Mouse (Mus musculus) MEL (cell line): ENCODE data around the gene Ptgds. TPM values are rescaled to one million over a fixed set of nuclear protein-coding genes. Genes with fewer than 3 reads are reported as not detected.

ENCODE experiments used
- DNase-seq: peaks from one replicate; pipeline ENCODE4 v3.0.0; 2011; ENCODE audit warnings: low read depth, low spot score
- H3K27ac ChIP-seq: 2 replicates; pipeline ENCODE4 v1.5.1; 2012; ENCODE audit warnings: low read depth, mild to moderate bottlenecking, control low read depth, low read length, moderate library complexity; ENCODE audit not compliant: control insufficient read depth
- H3K27me3 ChIP-seq, 2 experiments: fragments of 150-350 bp in 1 of 2; sonication (generic) in 1 of 2; 2 replicates each; pipeline ENCODE4 v1.6.1; 2012; ENCODE audit warnings: low read length in 2 of 2, mild to moderate bottlenecking in 2 of 2, improper control_type of control experiment in 1 of 2, moderate library complexity in 1 of 2; ENCODE audit not compliant: insufficient read depth in 2 of 2, control insufficient read depth in 1 of 2
- H3K36me3 ChIP-seq, 2 experiments: 2 replicates each; pipeline ENCODE4 v1.6.1; 2012 to 2014; ENCODE audit warnings: low read length in 2 of 2, improper control_type of control experiment in 1 of 2, inconsistent platforms in 1 of 2, mild to moderate bottlenecking in 1 of 2; ENCODE audit not compliant: insufficient read depth in 2 of 2, control insufficient read depth in 1 of 2
- H3K4me1 ChIP-seq, 2 experiments: fragments of 150-350 bp in 1 of 2; sonication (generic) in 1 of 2; 2 replicates each; pipeline ENCODE4 v1.6.1; 2012; ENCODE audit warnings: low read length in 2 of 2, improper control_type of control experiment in 1 of 2, mild to moderate bottlenecking in 1 of 2; ENCODE audit not compliant: insufficient read depth in 2 of 2, control insufficient read depth in 1 of 2
- H3K4me3 ChIP-seq, 2 experiments: fragments of 150-350 bp in 1 of 2; sonication (generic) in 1 of 2; 2 replicates each; pipeline ENCODE4 v1.5.1; 2012; ENCODE audit warnings: low read depth in 2 of 2, low read length in 2 of 2, mild to moderate bottlenecking in 2 of 2, moderate library complexity in 2 of 2, control low read depth in 1 of 2, improper control_type of control experiment in 1 of 2; ENCODE audit not compliant: control insufficient read depth in 1 of 2, insufficient read depth in 1 of 2
- H3K79me2 ChIP-seq: 2 replicates; pipeline ENCODE4 v1.6.1; 2012; ENCODE audit warnings: mild to moderate bottlenecking, low read length, moderate library complexity; ENCODE audit not compliant: control insufficient read depth, poor library complexity, insufficient read depth
- H3K9ac ChIP-seq: 2 replicates; pipeline ENCODE4 v1.6.1; 2012; ENCODE audit warnings: low read depth, mild to moderate bottlenecking, control low read depth, low read length, moderate library complexity; ENCODE audit not compliant: control insufficient read depth, poor library complexity, severe bottlenecking
- H3K9me3 ChIP-seq: fragments of 150-350 bp; sonication (generic); replicated peaks from 2 replicates; pipeline ENCODE4 v1.6.1; 2012; ENCODE audit warnings: mild to moderate bottlenecking, low read length, improper control_type of control experiment, moderate library complexity; ENCODE audit not compliant: insufficient read depth
- BHLHE40 ChIP-seq: IDR thresholded peaks from 2 replicates; pipeline ENCODE4 v1.6.1; 2012; ENCODE audit warnings: low read depth, mild to moderate bottlenecking, inconsistent platforms, low read length, improper control_type of control experiment, borderline replicate concordance
- ELF1 ChIP-seq: IDR thresholded peaks from 2 replicates; pipeline ENCODE4 v1.6.1; 2014; ENCODE audit warnings: low read depth, mild to moderate bottlenecking, inconsistent platforms, low read length, improper control_type of control experiment, moderate library complexity
- EP300 ChIP-seq, 2 experiments: IDR thresholded peaks; 2 replicates each; pipeline ENCODE4 v1.6.1; 2011; ENCODE audit warnings: improper control_type of control experiment in 2 of 2, low read length in 2 of 2, low read depth in 1 of 2, mild to moderate bottlenecking in 1 of 2
- ETS1 ChIP-seq: IDR thresholded peaks from 2 replicates; pipeline ENCODE4 v1.6.1; 2012; ENCODE audit warnings: low read depth, mild to moderate bottlenecking, inconsistent platforms, low read length, improper control_type of control experiment, moderate library complexity
- GABPA ChIP-seq: IDR thresholded peaks from 2 replicates; pipeline ENCODE4 v1.6.1; 2012; ENCODE audit warnings: low read depth, mild to moderate bottlenecking, inconsistent platforms, low read length, improper control_type of control experiment, moderate library complexity
- HCFC1 ChIP-seq: IDR thresholded peaks from 2 replicates; pipeline ENCODE4 v1.6.1; 2012; ENCODE audit warnings: low read depth, mild to moderate bottlenecking, inconsistent platforms, low read length, improper control_type of control experiment, moderate library complexity
- KAT2A ChIP-seq: conservative IDR thresholded peaks from 2 replicates; pipeline ENCODE4 v1.6.1; 2012; ENCODE audit warnings: low read depth, low read length, improper control_type of control experiment, inconsistent platforms
- MAZ ChIP-seq: IDR thresholded peaks from 2 replicates; pipeline ENCODE4 v1.6.1; 2012; ENCODE audit warnings: low read depth, mild to moderate bottlenecking, inconsistent platforms, low read length, improper control_type of control experiment
- MYC ChIP-seq: IDR thresholded peaks from 2 replicates; pipeline ENCODE4 v1.6.1; 2011; ENCODE audit warnings: low read depth, mild to moderate bottlenecking, low read length, improper control_type of control experiment, moderate library complexity
- NRF1 ChIP-seq: IDR thresholded peaks from 2 replicates; pipeline ENCODE4 v1.6.1; 2014; ENCODE audit warnings: low read depth, mild to moderate bottlenecking, inconsistent platforms, low read length, improper control_type of control experiment, moderate library complexity; ENCODE audit not compliant: poor library complexity, insufficient read depth, severe bottlenecking
- POLR2AphosphoS2 ChIP-seq: IDR thresholded peaks from 2 replicates; pipeline ENCODE4 v1.6.1; 2011; ENCODE audit warnings: low read length, improper control_type of control experiment
- SIN3A ChIP-seq: IDR thresholded peaks from 2 replicates; pipeline ENCODE4 v1.6.1; 2012; ENCODE audit warnings: low read length, improper control_type of control experiment, inconsistent platforms
- ZMIZ1 ChIP-seq: IDR thresholded peaks from 2 replicates; pipeline ENCODE4 v1.6.1; 2012; ENCODE audit warnings: low read depth, mild to moderate bottlenecking, inconsistent platforms, low read length, improper control_type of control experiment, moderate library complexity
- polyA plus RNA-seq, 2 experiments: library from polyadenylated mRNA; stranded (reverse) in 1 of 2; unstranded in 1 of 2; fragments of >175 nt in 1 of 2; fragments of >200 nt in 1 of 2; gene quantifications; 2 replicates each; pipeline versions ENCODE4 v1.2.1 to v1.2.4; 2012; ENCODE audit warnings: low replicate concordance in 2 of 2, low read depth in 1 of 2; ENCODE audit not compliant: insufficient read length in 2 of 2, insufficient read depth in 1 of 2, missing spikeins in 1 of 2
- total RNA-seq: library from RNA; depleted of rRNA; stranded (reverse); fragments of 300-350 nt; gene quantifications from 2 replicates; pipeline ENCODE4 v1.2.3, GENCODE M21; 2012; rRNA removed

Ptgds gene
- total and polyA plus RNA-seq, 3 experiments: not detected

DNA sequence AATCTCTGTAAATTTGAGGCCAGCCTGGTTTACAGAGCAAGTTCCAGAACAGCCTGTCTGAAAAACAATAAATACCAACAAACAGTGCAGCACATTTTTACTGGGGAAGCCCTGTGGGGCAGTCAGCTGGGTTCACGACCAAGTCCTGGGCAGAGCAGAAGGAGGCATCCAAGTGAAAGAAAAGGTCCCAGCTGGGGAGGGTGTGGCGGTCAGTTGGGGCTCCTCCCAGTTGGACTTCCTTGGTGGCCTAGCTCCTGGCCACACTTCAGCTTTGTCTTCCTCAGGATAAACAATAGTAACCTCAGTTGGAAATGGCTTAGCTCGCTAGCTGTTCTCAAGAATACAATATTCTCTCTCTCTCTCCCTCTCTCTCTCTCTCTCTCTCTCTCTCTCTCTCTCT lies 52.4 kb downstream of the Ptgds start:
- TF ChIP-seq HCFC1: no peak
- no peak for TF ChIP-seq ELF1
- no peak for TF ChIP-seq GABPA
- no peak for TF ChIP-seq ETS1
- TF ChIP-seq ZMIZ1: no peak
- TF ChIP-seq EP300 (IDR thresholded peaks at IDR 0.05; ENCODE audit: low read depth in 1 of 2, low read length in 2 of 2): no peak
- TF ChIP-seq POLR2AphosphoS2: no peak
- no peak for TF ChIP-seq MYC
- no peak for TF ChIP-seq NRF1
- no peak for TF ChIP-seq SIN3A
- TF ChIP-seq BHLHE40: no peak
- TF ChIP-seq MAZ: no peak
- TF ChIP-seq KAT2A: no peak
- TF ChIP-seq, all 39 proteins: peak for 0
- H3K79me2 ChIP-seq: no peaks in the 10 kb centered on the region
- H3K9ac ChIP-seq: no peak overlapping the region
- H3K36me3 ChIP-seq: peaks cover 0 to under 1% of the 10 kb centered on the region in 2 experiments; a peak in 2 of 4 replicates
- H3K4me3 ChIP-seq: no peak overlapping the region
- H3K9me3 ChIP-seq: no peaks in the 10 kb centered on the region
- peaks cover 4 to 6% of the 10 kb centered on the region in 2 experiments for H3K27me3 ChIP-seq
- no peak overlapping the region for H3K27ac ChIP-seq
- H3K4me1 ChIP-seq: peaks cover 1 to 4% of the 10 kb centered on the region in 2 experiments
- no peak for DNase-seq

Other genes with a start within 250 kb of the Ptgds start
Only the 30 nearest of the 41 such genes appear.
- 194 and 226 TPM in 2 replicates for gene Ssna1, start 197.6 kb downstream of the Ptgds start, total RNA-seq
- gene Ssna1, start 197.6 kb downstream of the Ptgds start, polyA plus RNA-seq: 100 to 1,000 TPM in 1 of 2 experiments, not detected in 1; 158 TPM
- gene Anapc2, start 197.6 kb downstream of the Ptgds start, total RNA-seq: 9.8 and 10.3 TPM in 2 replicates
- 10 to 100 TPM in 1 of 2 experiments, not detected in 1; 67.0 TPM for gene Anapc2, start 197.6 kb downstream of the Ptgds start, polyA plus RNA-seq
- gene Tmem210, start 181.9 kb downstream of the Ptgds start, total RNA-seq: not detected in 2 replicates
- gene Tmem210, start 181.9 kb downstream of the Ptgds start, polyA plus RNA-seq: not detected
- gene Lrrc26, start 180.1 kb downstream of the Ptgds start, total RNA-seq: not detected in 2 replicates
- not detected for gene Lrrc26, start 180.1 kb downstream of the Ptgds start, polyA plus RNA-seq
- gene Grin1, start 150.9 kb downstream of the Ptgds start, total RNA-seq: not detected in 2 replicates
- gene Grin1, start 150.9 kb downstream of the Ptgds start, polyA plus RNA-seq: under 1 TPM in 1 of 2 experiments, not detected in 1; 0.07 TPM
- gene Man1b1, start 137.7 kb downstream of the Ptgds start, total RNA-seq: 37.7 and 49.6 TPM in 2 replicates
- gene Man1b1, start 137.7 kb downstream of the Ptgds start, polyA plus RNA-seq: 10 to 100 TPM in 1 of 2 experiments, not detected in 1; 50.1 TPM
- 24.0 and 25.9 TPM in 2 replicates for gene Dpp7, start 113.7 kb downstream of the Ptgds start, total RNA-seq
- 10 to 100 TPM in 1 of 2 experiments, not detected in 1; 24.6 TPM for gene Dpp7, start 113.7 kb downstream of the Ptgds start, polyA plus RNA-seq
- gene Uap1l1, start 104.4 kb downstream of the Ptgds start, total RNA-seq: 3.6 and 4.7 TPM in 2 replicates
- gene Uap1l1, start 104.4 kb downstream of the Ptgds start, polyA plus RNA-seq: 10 to 100 TPM in 1 of 2 experiments, not detected in 1; 12.6 TPM
- gene Sapcd2, start 97.7 kb downstream of the Ptgds start, total RNA-seq: 39.7 and 51.9 TPM in 2 replicates
- 10 to 100 TPM in 1 of 2 experiments, not detected in 1; 58.2 TPM for gene Sapcd2, start 97.7 kb downstream of the Ptgds start, polyA plus RNA-seq
- not detected in 2 replicates for gene Entpd2, start 74.2 kb downstream of the Ptgds start, total RNA-seq
- not detected for gene Entpd2, start 74.2 kb downstream of the Ptgds start, polyA plus RNA-seq
- not detected in 2 replicates for gene Npdc1, start 70.7 kb downstream of the Ptgds start, total RNA-seq
- not detected for gene Npdc1, start 70.7 kb downstream of the Ptgds start, polyA plus RNA-seq
- gene Fut7, start 46.8 kb downstream of the Ptgds start, total RNA-seq: 0.08 and 0.10 TPM in 2 replicates
- under 1 TPM in 1 of 2 experiments, not detected in 1; 0.21 TPM for gene Fut7, start 46.8 kb downstream of the Ptgds start, polyA plus RNA-seq
- gene Abca2, start 41.3 kb downstream of the Ptgds start, total RNA-seq: 8.7 and 10.4 TPM in 2 replicates
- 10 to 100 TPM in 1 of 2 experiments, not detected in 1; 42.2 TPM for gene Abca2, start 41.3 kb downstream of the Ptgds start, polyA plus RNA-seq
- gene Clic3, start 13.2 kb downstream of the Ptgds start, total RNA-seq: 0.23 and 0.27 TPM in 2 replicates
- gene Clic3, start 13.2 kb downstream of the Ptgds start, polyA plus RNA-seq: under 1 TPM in 1 of 2 experiments, not detected in 1; 0.15 TPM
- 13.2 and 18.5 TPM in 2 replicates for gene Paxx, start 9.0 kb downstream of the Ptgds start, total RNA-seq
- gene Paxx, start 9.0 kb downstream of the Ptgds start, polyA plus RNA-seq: 10 to 100 TPM in 1 of 2 experiments, not detected in 1; 22.1 TPM
- gene Lcn12, start 23.9 kb upstream of the Ptgds start, total RNA-seq: not detected in 2 replicates
- not detected for gene Lcn12, start 23.9 kb upstream of the Ptgds start, polyA plus RNA-seq
- gene Fbxw5, start 30.7 kb upstream of the Ptgds start, total RNA-seq: 27.5 and 29.2 TPM in 2 replicates
- 10 to 100 TPM in 1 of 2 experiments, not detected in 1; 65.6 TPM for gene Fbxw5, start 30.7 kb upstream of the Ptgds start, polyA plus RNA-seq
- gene C8g, start 31.7 kb upstream of the Ptgds start, total RNA-seq: 1.5 and 2.3 TPM in 2 replicates
- 1 to 10 TPM in 1 of 2 experiments, not detected in 1; 5.1 TPM for gene C8g, start 31.7 kb upstream of the Ptgds start, polyA plus RNA-seq
- gene Traf2, start 76.9 kb upstream of the Ptgds start, total RNA-seq: 19.9 and 21.0 TPM in 2 replicates
- gene Traf2, start 76.9 kb upstream of the Ptgds start, polyA plus RNA-seq: 10 to 100 TPM in 1 of 2 experiments, not detected in 1; 28.3 TPM
- gene Edf1, start 87.8 kb upstream of the Ptgds start, total RNA-seq: 135 and 142 TPM in 2 replicates
- gene Edf1, start 87.8 kb upstream of the Ptgds start, polyA plus RNA-seq: 100 to 1,000 TPM in 1 of 2 experiments, not detected in 1; 318 TPM
- gene Mamdc4, start 104.8 kb upstream of the Ptgds start, total RNA-seq: 17.6 and 24.0 TPM in 2 replicates
- gene Mamdc4, start 104.8 kb upstream of the Ptgds start, polyA plus RNA-seq: 10 to 100 TPM in 1 of 2 experiments, not detected in 1; 21.6 TPM
- 34.7 and 47.0 TPM in 2 replicates for gene Phpt1, start 105.2 kb upstream of the Ptgds start, total RNA-seq
- 10 to 100 TPM in 1 of 2 experiments, not detected in 1; 73.7 TPM for gene Phpt1, start 105.2 kb upstream of the Ptgds start, polyA plus RNA-seq
- 0.04 and 0.07 TPM in 2 replicates for gene Ajm1, start 111.7 kb upstream of the Ptgds start, total RNA-seq
- under 1 TPM in 1 of 2 experiments, not detected in 1; 0.32 TPM for gene Ajm1, start 111.7 kb upstream of the Ptgds start, polyA plus RNA-seq
- 66.1 and 76.9 TPM in 2 replicates for gene Rabl6, start 138.5 kb upstream of the Ptgds start, total RNA-seq
- gene Rabl6, start 138.5 kb upstream of the Ptgds start, polyA plus RNA-seq: 100 to 1,000 TPM in 1 of 2 experiments, 10 to 100 TPM in 1; 84.7 to 104 TPM
- 0.04 TPM in 1 of 2 replicates, not detected in the other for gene Ccdc183, start 147.6 kb upstream of the Ptgds start, total RNA-seq
- gene Ccdc183, start 147.6 kb upstream of the Ptgds start, polyA plus RNA-seq: under 1 TPM in 1 of 2 experiments, not detected in 1; 0.26 TPM
- 10.9 and 11.9 TPM in 2 replicates for gene Tmem141, start 152.0 kb upstream of the Ptgds start, total RNA-seq
- gene Tmem141, start 152.0 kb upstream of the Ptgds start, polyA plus RNA-seq: 10 to 100 TPM in 1 of 2 experiments, not detected in 1; 25.3 TPM
- gene Fcna, start 158.0 kb upstream of the Ptgds start, total RNA-seq: not detected in 2 replicates
- under 1 TPM in 1 of 2 experiments, not detected in 1; 0.21 TPM for gene Fcna, start 158.0 kb upstream of the Ptgds start, polyA plus RNA-seq
- not detected in 2 replicates for gene Lcn8, start 183.1 kb upstream of the Ptgds start, total RNA-seq
- gene Lcn8, start 183.1 kb upstream of the Ptgds start, polyA plus RNA-seq: not detected
- not detected in 2 replicates for gene Lcn5, start 187.9 kb upstream of the Ptgds start, total RNA-seq
- not detected for gene Lcn5, start 187.9 kb upstream of the Ptgds start, polyA plus RNA-seq
- gene Lcn6, start 206.7 kb upstream of the Ptgds start, total RNA-seq: not detected in 2 replicates
- gene Lcn6, start 206.7 kb upstream of the Ptgds start, polyA plus RNA-seq: not detected